Mouse (Mus musculus) ES-E14 (cell line): ENCODE results near the gene Cyp20a1. TPM values are rescaled to one million over a fixed set of nuclear protein-coding genes. Genes with fewer than 3 reads are reported as not detected.

Source experiments
- DNase-seq: peaks from one replicate; pipeline ENCODE4 v3.0.0-alpha.2; 2013; ENCODE audit warnings: low read depth, low spot score
- H3K27ac ChIP-seq: 2 replicates; pipeline ENCODE4 v1.5.1; 2012; ENCODE audit warnings: low read depth, mild to moderate bottlenecking, low read length, moderate library complexity, mixed read lengths; ENCODE audit not compliant: poor library complexity, insufficient read depth, severe bottlenecking
- H3K36me3 ChIP-seq: 2 replicates; pipeline ENCODE4 v1.6.1; 2012; ENCODE audit warnings: mild to moderate bottlenecking, low read length, moderate library complexity, mixed read lengths; ENCODE audit not compliant: control insufficient read depth, poor library complexity, insufficient read depth, severe bottlenecking
- H3K4me1 ChIP-seq, 2 experiments: fragments of 150-350 bp in 1 of 2; sonication (generic) in 1 of 2; 2 replicates each; pipeline ENCODE4 v1.6.1; 2012; ENCODE audit warnings: low read length in 2 of 2, mild to moderate bottlenecking in 1 of 2, mixed read lengths in 1 of 2; ENCODE audit not compliant: control insufficient read depth in 2 of 2, insufficient read depth in 2 of 2, poor library complexity in 1 of 2
- H3K4me3 ChIP-seq, 2 experiments: fragments of 150-350 bp in 1 of 2; sonication (generic) in 1 of 2; 2 replicates each; pipeline ENCODE4 v1.5.1; 2012; ENCODE audit warnings: low read length in 2 of 2, low read depth in 1 of 2, mild to moderate bottlenecking in 1 of 2, mixed read lengths in 1 of 2; ENCODE audit not compliant: insufficient read depth in 1 of 2, poor library complexity in 1 of 2, severe bottlenecking in 1 of 2
- H3K9ac ChIP-seq: 2 replicates; pipeline ENCODE4 v1.6.1; 2012; ENCODE audit warnings: low read depth, mild to moderate bottlenecking, low read length, mixed read lengths; ENCODE audit not compliant: poor library complexity, insufficient read depth, severe bottlenecking
- H3K9me3 ChIP-seq: fragments of 150-350 bp; sonication (generic); 2 replicates; pipeline ENCODE4 v1.6.1; 2012; ENCODE audit warnings: low read depth, mild to moderate bottlenecking, low read length; ENCODE audit not compliant: control insufficient read depth, insufficient read depth
- MAFK ChIP-seq: IDR thresholded peaks from 2 replicates; pipeline ENCODE4 v1.6.1; 2014; ENCODE audit warnings: mild to moderate bottlenecking, low read depth, low read length, inconsistent platforms; ENCODE audit not compliant: insufficient read depth
- ZNF384 ChIP-seq: IDR thresholded peaks from 2 replicates; pipeline ENCODE4 v1.6.1; 2012; ENCODE audit warnings: low read depth, low read length, inconsistent platforms
- in situ Hi-C, 2 experiments: fragments of 600-800 bp; cut with MboI; formaldehyde crosslinking; loops; one replicate each; pipeline ENCODE4 v1.15.1; 2025; ENCODE audit warnings: low sequenced_read_pairs in 2 of 2, inconsistent platforms in 1 of 2; ENCODE audit not compliant: unreplicated experiment in 2 of 2
- total RNA-seq: library from RNA; depleted of rRNA; stranded (reverse); fragments of 300-350 nt; gene quantifications from 2 replicates; pipeline ENCODE4 v1.2.3, GENCODE M21; 2012; rRNA removed

Cyp20a1 gene
- total RNA-seq, 1 experiment = 45.9 TPM

GRCm38 (mm10) chr1:60432497-60432896, 89.4 kb downstream of the Cyp20a1 start:
- H3K9me3 ChIP-seq = no peaks in the 10 kb centered on the region
- peak; percentile 80 for DNase-seq
- H3K9ac ChIP-seq = no peak overlapping the region
- no peak overlapping the region for H3K4me3 ChIP-seq
- in situ Hi-C loops = loop anchor here in 1 of 2 experiments (25.0 kb wide), 1 partner anchor 430 kb away; no protein-coding TSS in a partner anchor
- TF ChIP-seq MAFK = peak; percentile 36; the same call in 1 of the 2 replicates
- TF ChIP-seq ZNF384 = no peak
- H3K27ac ChIP-seq = peak overlapping the region; percentile 49; the same call in 1 of the 2 replicates
- H3K4me1 ChIP-seq = peaks cover 6 to 16% of the 10 kb centered on the region in 2 experiments
- H3K36me3 ChIP-seq = no peaks in the 10 kb centered on the region

Other genes starting within 250 kb of the Cyp20a1 start
- 4.3 and 5.4 TPM in 2 replicates for gene Carf, start 245.1 kb upstream of the Cyp20a1 start, total RNA-seq
- gene Wdr12, start 244.7 kb upstream of the Cyp20a1 start, total RNA-seq = 50.5 and 71.2 TPM in 2 replicates
- gene Nbeal1, start 162.7 kb upstream of the Cyp20a1 start, total RNA-seq = 14.9 and 21.0 TPM in 2 replicates
- 26.4 and 27.4 TPM in 2 replicates for gene Abi2, start 66.3 kb downstream of the Cyp20a1 start, total RNA-seq
- 36.5 and 39.5 TPM in 2 replicates for gene Raph1, start 223.8 kb downstream of the Cyp20a1 start, total RNA-seq